Mouse (Mus musculus) hindbrain, embryonic 14.5 days (tissue): Measurements from ENCODE around the gene Chac1. TPM values are rescaled to one million over a fixed set of nuclear protein-coding genes. Genes with fewer than 3 reads are reported as not detected.

Experiments used
- ATAC-seq: fragments of 200-750 bp; cut with Nextera tagmentation; 2 replicates; pipeline ENCODE4 v1.8.0; 2017; ENCODE audit warnings: moderate number of reproducible peaks, mild to moderate bottlenecking, moderate TSS enrichment, moderate library complexity; ENCODE audit not compliant: low FRiP score
- DNase-seq: peaks from one replicate; pipeline ENCODE4 v3.0.0-alpha.2; 2015; ENCODE audit warnings: low spot score
- H3K27ac ChIP-seq: fragments of 300-500 bp; sonication (generic); 2 replicates; pipeline ENCODE4 v1.5.1; 2014; ENCODE audit warnings: mild to moderate bottlenecking, moderate library complexity
- H3K27me3 ChIP-seq: fragments of 300-500 bp; sonication (generic); 2 replicates; pipeline ENCODE4 v1.6.1; 2014; ENCODE audit warnings: mild to moderate bottlenecking, low read length, mixed read lengths; ENCODE audit not compliant: control insufficient read depth, insufficient read depth
- H3K36me3 ChIP-seq: fragments of 300-500 bp; sonication (generic); replicated peaks from 2 replicates; pipeline ENCODE4 v1.6.1; 2014; ENCODE audit not compliant: control insufficient read depth, insufficient read depth
- H3K4me1 ChIP-seq: fragments of 300-500 bp; sonication (generic); replicated peaks from 2 replicates; pipeline ENCODE4 v1.6.1; 2014; ENCODE audit warnings: antibody characterized with exemption, low read length, mixed read lengths; ENCODE audit not compliant: control insufficient read depth, insufficient read depth
- H3K4me2 ChIP-seq: fragments of 300-500 bp; sonication (generic); replicated peaks from 2 replicates; pipeline ENCODE4 v1.6.1; 2014; ENCODE audit warnings: mild to moderate bottlenecking, moderate library complexity
- H3K4me3 ChIP-seq: fragments of 300-500 bp; sonication (generic); replicated peaks from 2 replicates; pipeline ENCODE4 v1.5.1; 2014; ENCODE audit warnings: mild to moderate bottlenecking, low read length
- H3K9ac ChIP-seq: fragments of 300-500 bp; sonication (generic); 2 replicates; pipeline ENCODE4 v1.6.1; 2014
- H3K9me3 ChIP-seq: fragments of 300-500 bp; sonication (generic); 2 replicates; pipeline ENCODE4 v1.6.1; 2016; ENCODE audit warnings: low read length; ENCODE audit not compliant: control insufficient read depth
- WGBS: fragments of 180-500 bp; shearing (Covaris S2); extraction: QIAGEN DNeasy Blood & Tissue Kit; methylation state at CpG from one replicate; pipeline ENCODE4 v1.1.7; 2014; 5-methylcytosine and 5-hydroxymethylcytosine counted together
- polyA plus RNA-seq: library from polyadenylated mRNA; unstranded; fragments of >200 nt; fragmentation: Nextera tagmentation; extraction: Ambion mirVana; gene quantifications from 2 replicates; pipeline ENCODE4 v1.2.1, GENCODE M21; 2014

The Chac1 gene
- polyA plus RNA-seq, 1 experiment from 2014 or later = 8.8 TPM

GRCm38 (mm10) chr2:119326161-119327101 is 24.6 kb upstream of the Chac1 start:
- Histone ChIP-seq H3K27ac (no peak overlapping the region), H3K27me3 (peaks cover 100% of the 10 kb centered on the region), H3K4me1 (peaks cover 44% of the 10 kb centered on the region), H3K9me3 (no peaks in the 10 kb centered on the region), H3K9ac (peak overlapping the region; percentile 58), H3K36me3 (no peaks in the 10 kb centered on the region), H3K4me3 (peak overlapping the region; percentile 43), H3K4me2 (peak overlapping the region; percentile 89)
- under 1% methylated on average over 61 of the region's 61 CpGs for WGBS
- DNase-seq (no peak), ATAC-seq (no peak)

DNA sequence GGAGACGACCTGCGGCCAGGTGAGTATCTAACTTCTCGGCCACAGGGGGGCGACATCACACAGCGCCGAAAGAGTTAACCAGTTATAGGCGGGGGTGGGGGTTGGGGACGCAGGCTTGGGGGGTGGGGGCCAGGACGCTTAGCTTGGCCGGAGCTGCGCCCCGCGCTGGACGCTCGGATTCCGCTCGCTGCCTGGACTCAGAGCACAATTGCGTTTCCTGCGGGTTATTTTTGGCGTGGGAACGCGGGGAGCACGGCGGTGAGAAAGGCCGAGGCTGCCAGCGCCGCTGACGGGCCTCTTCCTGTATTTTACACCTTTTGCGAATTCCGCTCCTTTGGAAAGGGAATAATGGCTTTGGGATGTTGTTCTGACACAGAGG is 23.9 kb upstream of the Chac1 start:
- H3K27ac ChIP-seq = no peak overlapping the region
- DNase-seq = peak; percentile 60
- ATAC-seq = no peak

GRCm38 (mm10) chr2:119327942-119328526 is 23.0 kb upstream of the Chac1 start:
- H3K4me2 ChIP-seq = peak overlapping the region; percentile 89
- WGBS = 16% methylated on average over 11 of the region's 11 CpGs
- H3K9me3 ChIP-seq = no peaks in the 10 kb centered on the region
- no peaks in the 10 kb centered on the region for H3K36me3 ChIP-seq
- peak overlapping the region; percentile 43 for H3K4me3 ChIP-seq
- H3K9ac ChIP-seq = peak overlapping the region; percentile 5; the same call in 1 of the 2 replicates
- ATAC-seq = no peak
- no peak for DNase-seq
- peaks cover 98% of the 10 kb centered on the region for H3K27me3 ChIP-seq
- H3K27ac ChIP-seq = no peak overlapping the region
- H3K4me1 ChIP-seq = peaks cover 29% of the 10 kb centered on the region

More for the DNA sequence above, 23.9 kb upstream of the Chac1 start:
- no peaks in the 10 kb centered on the region for H3K36me3 ChIP-seq
- H3K9ac ChIP-seq = peak overlapping the region; percentile 58
- peaks cover 100% of the 10 kb centered on the region for H3K27me3 ChIP-seq
- under 1% methylated on average over 30 of the region's 30 CpGs for WGBS
- peak overlapping the region; percentile 89 for H3K4me2 ChIP-seq
- peak overlapping the region; percentile 43 for H3K4me3 ChIP-seq
- peaks cover 38% of the 10 kb centered on the region for H3K4me1 ChIP-seq
- no peaks in the 10 kb centered on the region for H3K9me3 ChIP-seq

DNA sequence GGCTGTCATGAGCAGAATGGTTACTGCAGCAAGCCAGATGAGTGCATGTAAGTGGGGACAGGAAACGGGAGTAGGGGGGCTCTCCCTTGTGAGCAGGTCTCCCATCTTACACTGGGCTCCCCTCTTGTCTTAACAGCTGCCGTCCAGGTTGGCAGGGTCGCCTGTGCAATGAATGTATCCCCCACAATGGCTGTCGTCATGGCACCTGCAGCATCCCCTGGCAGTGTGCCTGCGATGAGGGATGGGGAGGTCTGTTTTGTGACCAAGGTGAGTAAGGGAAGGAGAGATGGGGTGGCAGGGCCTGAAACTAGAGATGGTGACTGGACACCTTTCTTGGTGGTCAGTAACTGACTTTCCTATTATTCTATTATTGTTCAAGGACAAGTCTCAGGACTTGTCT is 22.5 kb upstream of the Chac1 start:
- peak overlapping the region; percentile 89 for H3K4me2 ChIP-seq
- H3K27me3 ChIP-seq = peaks cover 92% of the 10 kb centered on the region
- H3K36me3 ChIP-seq = no peaks in the 10 kb centered on the region
- ATAC-seq (no peak), DNase-seq (no peak)
- H3K27ac ChIP-seq = no peak overlapping the region
- 32% methylated on average over 5 of the region's 5 CpGs for whole genome bisulfite sequencing
- no peaks in the 10 kb centered on the region for H3K9me3 ChIP-seq
- H3K4me1 ChIP-seq = peaks cover 29% of the 10 kb centered on the region
- H3K9ac ChIP-seq = 0 out of 2 replicates have a peak overlapping the region, but pooled peaks have one; percentile 5
- peak overlapping the region; percentile 43 for H3K4me3 ChIP-seq

- Histone ChIP-seq H3K4me1 (peaks cover 21% of the 10 kb centered on the region), H3K36me3 (no peaks in the 10 kb centered on the region), H3K4me3 (no peak overlapping the region), H3K27ac (no peak overlapping the region), H3K9ac (no peak overlapping the region), H3K27me3 (peaks cover 85% of the 10 kb centered on the region), H3K4me2 (peak overlapping the region; percentile 24; the same call in 1 of the 2 replicates), H3K9me3 (no peaks in the 10 kb centered on the region)
- ATAC-seq = no peak
- DNase-seq = no peak
- 53% methylated on average over 3 of the region's 3 CpGs for WGBS
Observed at GRCm38 (mm10) chr2:119329123-119329817, 21.8 kb upstream of the Chac1 start.

GRCm38 (mm10) chr2:119330795-119331194 is 20.2 kb upstream of the Chac1 start:
- H3K27me3 ChIP-seq = peaks cover 70% of the 10 kb centered on the region
- no peak overlapping the region for H3K27ac ChIP-seq
- WGBS = 95% methylated on average over 8 of the region's 8 CpGs
- peaks cover 14% of the 10 kb centered on the region for H3K4me1 ChIP-seq
- DNase-seq = no peak
- H3K36me3 ChIP-seq = no peaks in the 10 kb centered on the region
- no peak overlapping the region for H3K9ac ChIP-seq
- H3K4me3 ChIP-seq = no peak overlapping the region
- no peak for ATAC-seq
- H3K4me2 ChIP-seq = no peak overlapping the region
- no peaks in the 10 kb centered on the region for H3K9me3 ChIP-seq

GRCm38 (mm10) chr2:119332177-119332661 is 18.8 kb upstream of the Chac1 start:
- 72% methylated on average over 24 of the region's 24 CpGs for WGBS
- H3K9me3 ChIP-seq = no peaks in the 10 kb centered on the region
- H3K4me2 ChIP-seq = no peak overlapping the region; the same call in 1 of the 2 replicates
- peaks cover 56% of the 10 kb centered on the region for H3K27me3 ChIP-seq
- H3K27ac ChIP-seq = no peak overlapping the region
- H3K9ac ChIP-seq = no peak overlapping the region
- ATAC-seq (no peak), DNase-seq (no peak)
- no peak overlapping the region for H3K4me3 ChIP-seq
- H3K36me3 ChIP-seq = no peaks in the 10 kb centered on the region
- H3K4me1 ChIP-seq = peaks cover 4% of the 10 kb centered on the region

- H3K36me3 ChIP-seq = no peaks in the 10 kb centered on the region
- peaks cover 37% of the 10 kb centered on the region for H3K27me3 ChIP-seq
- H3K4me1 ChIP-seq = peaks cover 8% of the 10 kb centered on the region
- H3K9me3 ChIP-seq = no peaks in the 10 kb centered on the region
- no peak overlapping the region for H3K4me2 ChIP-seq
- H3K27ac ChIP-seq = no peak overlapping the region
- H3K4me3 ChIP-seq = no peak overlapping the region
- DNase-seq (no peak), ATAC-seq (no peak)
- no peak overlapping the region for H3K9ac ChIP-seq
- WGBS = 64% methylated on average over 1 of the region's 1 CpGs
Observed at GRCm38 (mm10) chr2:119334135-119334534, 16.9 kb upstream of the Chac1 start.
